9 mouse cellular contexts compared by ENCODE assay signal in the genomic region with DNA sequence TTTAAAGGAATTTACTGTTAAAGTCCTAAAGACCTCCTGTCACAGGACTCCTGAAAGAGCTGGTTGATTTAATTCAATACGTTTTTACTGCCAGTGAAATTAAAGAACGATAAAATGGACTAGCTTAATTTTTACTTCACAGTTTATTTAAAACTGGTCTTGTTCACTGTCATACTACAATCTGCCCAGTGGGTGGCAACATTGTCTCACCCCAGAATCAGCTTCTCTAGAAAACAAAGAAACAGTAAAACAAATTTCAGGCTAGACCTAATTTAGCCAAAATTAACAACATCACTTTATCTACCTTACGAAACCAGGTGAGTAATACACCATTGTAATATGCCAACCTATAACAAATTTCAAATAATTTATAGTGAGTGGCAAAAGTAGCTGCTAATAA. TPM values are rescaled to one million over a fixed set of nuclear protein-coding genes. Genes with fewer than 3 reads are reported as not detected.
A peak's percentile ranks its signal among the peaks of the same experiment; 100 is the strongest.
DNase-seq lines count a peak whose midpoint lies in the region; ATAC-seq and TF ChIP-seq lines count a peak whose summit lies in the region.
"Had no signal": no experiment of that assay in that cellular context is flagged by ENCODE, and none has a peak within 500 bp of the region (broad histone marks: within the 10 kb centered on the region; RNA-seq: fewer than 3 reads in every experiment).

No protein-coding gene starts in this region.

- no peak overlapping the region for H3K27ac ChIP-seq in ES-E14 (ENCODE audit: insufficient read depth, low read depth, low read length, poor library complexity, severe bottlenecking)
- no peak overlapping the region for H3K27ac ChIP-seq in embryonic facial prominence, embryonic 14.5 days (replicated peaks; ENCODE audit: low read depth, low read length)
- H3K27ac ChIP-seq: limb, embryonic 15.5 days had no signal

- no peaks in the 10 kb centered on the region for H3K4me1 ChIP-seq in ES-E14 (ENCODE audit: control insufficient read depth in 2 of 2, insufficient read depth in 2 of 2, low read length in 2 of 2, poor library complexity in 1 of 2)
- no peaks in the 10 kb centered on the region for H3K4me1 ChIP-seq in embryonic facial prominence, embryonic 14.5 days (ENCODE audit: control insufficient read depth, insufficient read depth, low read length)
- H3K4me1 ChIP-seq: limb, embryonic 15.5 days had no signal

- H3K9ac ChIP-seq in ES-E14 (ENCODE audit: insufficient read depth, low read depth, low read length, poor library complexity, severe bottlenecking), result no peak overlapping the region
- H3K9ac ChIP-seq in embryonic facial prominence, embryonic 14.5 days (ENCODE audit: low read depth, low read length), result no peak overlapping the region
- H3K9ac ChIP-seq: limb, embryonic 15.5 days had no signal

- H3K27me3 ChIP-seq in embryonic facial prominence, embryonic 14.5 days (replicated peaks; ENCODE audit: control insufficient read depth, insufficient read depth, low read length), result no peaks in the 10 kb centered on the region
- H3K27me3 ChIP-seq: limb, embryonic 15.5 days had no signal

- in situ Hi-C loops in ES-E14 (cut with MboI; ENCODE audit: low sequenced_read_pairs in 2 of 2, unreplicated experiment in 2 of 2), result loop anchor here in 1 of 2 experiments (25.0 kb wide), 1 partner anchor 331 kb away; no protein-coding TSS in a partner anchor

- no peak for ATAC-seq in embryonic facial prominence, embryonic 14.5 days (ENCODE audit: low read depth)

- H3K36me3 ChIP-seq in ES-E14 (ENCODE audit: control insufficient read depth, insufficient read depth, low read length, poor library complexity, severe bottlenecking), result no peaks in the 10 kb centered on the region
- no peaks in the 10 kb centered on the region for H3K36me3 ChIP-seq in embryonic facial prominence, embryonic 14.5 days (ENCODE audit: control insufficient read depth, insufficient read depth, low read length)
- H3K36me3 ChIP-seq: limb, embryonic 15.5 days had no signal

- peak; percentile 41 for DNase-seq in adrenal gland, postnatal 10 days
- DNase-seq in adrenal gland, adult 18-20 months (ENCODE audit: low spot score in 2 of 2), result no peak
- DNase-seq in kidney, postnatal 10 days, result peak; percentile 45
- no peak for DNase-seq in kidney, adult 11 months
- no peak for DNase-seq in ES-E14 (ENCODE audit: low read depth, low spot score)
- DNase-seq in embryonic facial prominence, embryonic 14.5 days (ENCODE audit: low spot score), result peak; percentile 26
- DNase-seq in retina, embryonic 14.5 days (ENCODE audit: low spot score), result peak; percentile 75
- DNase-seq in c-Kit-positive CD71-positive TER-119-positive erythroid progenitor cells, embryonic 14.5 days (ENCODE audit: low spot score), result no peak

- H3K9me3 ChIP-seq in ES-E14 (ENCODE audit: control insufficient read depth, insufficient read depth, low read depth, low read length), result no peaks in the 10 kb centered on the region
- no peaks in the 10 kb centered on the region for H3K9me3 ChIP-seq in embryonic facial prominence, embryonic 14.5 days (ENCODE audit: control insufficient read depth, low read length)
- H3K9me3 ChIP-seq: limb, embryonic 15.5 days had no signal

- 18% methylated on average over 3 of the region's 3 CpGs for WGBS in embryonic facial prominence, embryonic 14.5 days

- H3K4me2 ChIP-seq in embryonic facial prominence, embryonic 14.5 days (ENCODE audit: low read depth, low read length), result no peak overlapping the region
- H3K4me2 ChIP-seq: limb, embryonic 15.5 days had no signal

- H3K4me3 ChIP-seq in ES-E14 (ENCODE audit: insufficient read depth in 1 of 2, low read depth in 1 of 2, low read length in 2 of 2, poor library complexity in 1 of 2, severe bottlenecking in 1 of 2), result no peak overlapping the region
- H3K4me3 ChIP-seq in embryonic facial prominence, embryonic 14.5 days (ENCODE audit: low read depth, low read length), result no peak overlapping the region
- H3K4me3 ChIP-seq: limb, embryonic 15.5 days had no signal

TF ChIP-seq in ES-E14, 5 proteins besides CTCF, POLR2A, EP300 and RAD21:
- TF ChIP-seq HCFC1 (IDR thresholded peaks at IDR 0.05; ENCODE audit: borderline replicate concordance, insufficient read depth, low read length) (0 out of 2 replicates have a peak, but pooled peaks have one; percentile 35), CHD2 (IDR thresholded peaks at IDR 0.05; ENCODE audit: low read depth, low read length) (no peak), ZC3H11A (IDR thresholded peaks at IDR 0.05; ENCODE audit: borderline replicate concordance, low read depth, low read length) (peak; percentile 90), MAFK (IDR thresholded peaks at IDR 0.05; ENCODE audit: insufficient read depth, low read depth, low read length) (no peak), ZNF384 (IDR thresholded peaks at IDR 0.05; ENCODE audit: low read depth, low read length) (no peak)

RNA-seq across cellular contexts. Expression of gene Stam2, which starts 14.6 kb away (rescaled TPM):
- 10 to 100 TPM; 31.6 to 32.5 TPM for total RNA-seq in adrenal gland, postnatal 10 days (2021)
- total RNA-seq in adrenal gland, adult 18-20 months (2021), result 10 to 100 TPM; 24.8 to 30.7 TPM
- total RNA-seq in ES-E14 (2012; rRNA removed), result 24.5 and 26.9 TPM in 2 replicates
- polyA plus RNA-seq in embryonic facial prominence, embryonic 14.5 days (2014; fragmentation: Nextera tagmentation; extraction: Ambion mirVana), result 37.7 and 38.0 TPM in 2 replicates

Comparison
In these comparisons a context has a peak if more than half of its experiments do, and no peak if none do; other contexts are left out.
1. DNase-seq: peak in adrenal gland, postnatal 10 days (single experiment), kidney, postnatal 10 days (single experiment), embryonic facial prominence, embryonic 14.5 days (single experiment) and retina, embryonic 14.5 days (single experiment); none in adrenal gland, adult 18-20 months (0 of 2), kidney, adult 11 months (single experiment), ES-E14 (single experiment) and c-Kit-positive CD71-positive TER-119-positive erythroid progenitor cells, embryonic 14.5 days (single experiment).